Mouse (Mus musculus): Measurements from ENCODE around the gene Dcun1d1. TPM values are rescaled to one million over a fixed set of nuclear protein-coding genes. Genes with fewer than 3 reads are reported as not detected.
A peak's percentile ranks its signal among the peaks of the same experiment; 100 is the strongest.

Gene Dcun1d1
- polyA plus RNA-seq (2012; rRNA removed), result 33.5 and 36.3 TPM in 2 replicates

GRCm38 (mm10) chr3:35937345-35937744 lies at the start of gene Dcun1d1:
Gene Dcun1d1, minus strand, starts transcription at chr3:35937445.
- Histone ChIP-seq H3K4me3 (ENCODE audit: insufficient read depth, low read length) (no peak within 1 kb of the TSS), H3K27ac (ENCODE audit: insufficient read depth, low read length) (no peak within 1 kb of the TSS), H3K4me1 (ENCODE audit: control insufficient read depth, insufficient read depth, low read length) (no peaks in the 10 kb centered on the region; the same call in 1 of the 2 replicates)
- TF ChIP-seq POLR2A (IDR thresholded peaks at IDR 0.05; ENCODE audit: extremely low read depth, insufficient read depth, low read length) (no peak), CTCF (IDR thresholded peaks at IDR 0.05; ENCODE audit: extremely low read depth, insufficient read depth, low read length) (no peak)

- TF ChIP-seq CTCF (IDR thresholded peaks at IDR 0.05; ENCODE audit: extremely low read depth, insufficient read depth, low read length) (no peak), POLR2A (IDR thresholded peaks at IDR 0.05; ENCODE audit: extremely low read depth, insufficient read depth, low read length) (no peak)
- Histone ChIP-seq H3K4me1 (ENCODE audit: control insufficient read depth, insufficient read depth, low read length) (no peaks in the 10 kb centered on the region), H3K27ac (ENCODE audit: insufficient read depth, low read length) (no peak overlapping the region), H3K4me3 (ENCODE audit: insufficient read depth, low read length) (no peak overlapping the region)
Observed at GRCm38 (mm10) chr3:35986266-35986665, 49.0 kb upstream of the Dcun1d1 start.

DNA sequence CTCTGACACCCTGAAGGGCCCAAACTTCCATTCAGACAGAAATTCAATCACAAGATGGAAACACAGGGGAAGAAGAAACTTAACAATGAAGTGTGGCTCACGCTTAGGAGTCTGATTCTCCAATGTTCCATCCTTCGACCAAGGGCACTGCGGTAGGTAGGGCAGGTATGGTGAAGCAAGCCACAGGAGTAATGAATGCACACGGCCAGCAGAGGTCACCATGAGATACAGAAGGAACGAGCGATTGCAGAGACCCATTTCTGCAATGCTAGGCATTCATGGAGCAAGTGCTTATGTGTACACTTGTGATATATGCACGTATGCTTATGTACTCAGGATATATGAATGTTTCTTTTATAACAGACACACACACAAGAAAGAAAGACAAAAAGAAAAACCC lies 36.3 kb upstream of the Dcun1d1 start:
- TF ChIP-seq CTCF (IDR thresholded peaks at IDR 0.05; ENCODE audit: extremely low read depth, insufficient read depth, low read length) (peak; percentile 53), POLR2A (IDR thresholded peaks at IDR 0.05; ENCODE audit: extremely low read depth, insufficient read depth, low read length) (no peak)
- Histone ChIP-seq H3K4me3 (ENCODE audit: insufficient read depth, low read length) (no peak overlapping the region), H3K4me1 (ENCODE audit: control insufficient read depth, insufficient read depth, low read length) (peaks cover 2% of the 10 kb centered on the region; the same call in 1 of the 2 replicates), H3K27ac (ENCODE audit: insufficient read depth, low read length) (no peak overlapping the region)

GRCm38 (mm10) chr3:35972985-35973384 lies 35.7 kb upstream of the Dcun1d1 start:
- Histone ChIP-seq H3K4me1 (ENCODE audit: control insufficient read depth, insufficient read depth, low read length) (peaks cover 2% of the 10 kb centered on the region; the same call in 1 of the 2 replicates), H3K4me3 (ENCODE audit: insufficient read depth, low read length) (no peak overlapping the region), H3K27ac (ENCODE audit: insufficient read depth, low read length) (no peak overlapping the region)
- TF ChIP-seq POLR2A (IDR thresholded peaks at IDR 0.05; ENCODE audit: extremely low read depth, insufficient read depth, low read length) (no peak), CTCF (IDR thresholded peaks at IDR 0.05; ENCODE audit: extremely low read depth, insufficient read depth, low read length) (peak; percentile 42; the same call in 1 of the 2 replicates)

DNA sequence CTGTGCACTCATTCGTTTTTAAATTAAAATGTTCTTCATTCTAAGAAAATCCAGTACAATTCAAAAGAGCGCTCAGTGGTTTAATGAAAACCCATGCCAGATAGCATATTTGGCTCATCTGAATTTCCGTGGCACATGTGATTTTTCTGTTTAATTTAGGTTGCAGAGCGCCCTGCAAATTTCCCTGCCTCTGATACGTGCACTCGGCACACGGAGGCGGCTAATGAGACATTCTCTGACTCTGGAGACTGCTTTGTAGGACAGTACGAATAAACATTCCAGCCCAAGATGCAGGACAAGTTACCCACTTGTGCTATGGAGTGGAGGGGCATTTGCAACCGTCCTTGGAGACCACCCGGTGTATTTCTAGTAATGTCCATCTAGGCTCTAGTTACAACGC lies 33.9 kb upstream of the Dcun1d1 start:
- TF ChIP-seq POLR2A (IDR thresholded peaks at IDR 0.05; ENCODE audit: extremely low read depth, insufficient read depth, low read length) (no peak), CTCF (IDR thresholded peaks at IDR 0.05; ENCODE audit: extremely low read depth, insufficient read depth, low read length) (no peak)
- Histone ChIP-seq H3K4me3 (ENCODE audit: insufficient read depth, low read length) (no peak overlapping the region), H3K4me1 (ENCODE audit: control insufficient read depth, insufficient read depth, low read length) (peaks cover 2% of the 10 kb centered on the region; the same call in 1 of the 2 replicates)

GRCm38 (mm10) chr3:35970441-35970840 lies 33.2 kb upstream of the Dcun1d1 start:
- no peak overlapping the region for H3K27ac ChIP-seq (ENCODE audit: insufficient read depth, low read length)
- no peak overlapping the region for H3K4me3 ChIP-seq (ENCODE audit: insufficient read depth, low read length)
- H3K4me1 ChIP-seq (ENCODE audit: control insufficient read depth, insufficient read depth, low read length), result peaks cover 2% of the 10 kb centered on the region; the same call in 1 of the 2 replicates
- TF ChIP-seq CTCF (IDR thresholded peaks at IDR 0.05; ENCODE audit: extremely low read depth, insufficient read depth, low read length) (no peak), POLR2A (IDR thresholded peaks at IDR 0.05; ENCODE audit: extremely low read depth, insufficient read depth, low read length) (no peak)

More for the DNA sequence above, 33.9 kb upstream of the Dcun1d1 start:
- H3K27ac ChIP-seq (ENCODE audit: insufficient read depth, low read length), result no peak overlapping the region

- TF ChIP-seq POLR2A (IDR thresholded peaks at IDR 0.05; ENCODE audit: extremely low read depth, insufficient read depth, low read length), result no peak
- TF ChIP-seq CTCF (IDR thresholded peaks at IDR 0.05; ENCODE audit: extremely low read depth, insufficient read depth, low read length), result no peak
- H3K4me1 ChIP-seq (ENCODE audit: control insufficient read depth, insufficient read depth, low read length), result peaks cover 2% of the 10 kb centered on the region; the same call in 1 of the 2 replicates
- H3K4me3 ChIP-seq (ENCODE audit: insufficient read depth, low read length), result no peak overlapping the region
- H3K27ac ChIP-seq (ENCODE audit: insufficient read depth, low read length), result no peak overlapping the region
Observed at GRCm38 (mm10) chr3:35967366-35967921, 30.2 kb upstream of the Dcun1d1 start.

GRCm38 (mm10) chr3:35966493-35966892 lies 29.2 kb upstream of the Dcun1d1 start:
- peaks cover 2% of the 10 kb centered on the region; the same call in 1 of the 2 replicates for H3K4me1 ChIP-seq (ENCODE audit: control insufficient read depth, insufficient read depth, low read length)
- no peak overlapping the region for H3K4me3 ChIP-seq (ENCODE audit: insufficient read depth, low read length)
- no peak overlapping the region for H3K27ac ChIP-seq (ENCODE audit: insufficient read depth, low read length)
- TF ChIP-seq CTCF (IDR thresholded peaks at IDR 0.05; ENCODE audit: extremely low read depth, insufficient read depth, low read length), result no peak
- TF ChIP-seq POLR2A (IDR thresholded peaks at IDR 0.05; ENCODE audit: extremely low read depth, insufficient read depth, low read length), result no peak

GRCm38 (mm10) chr3:35964928-35965327 lies 27.7 kb upstream of the Dcun1d1 start:
- no peak overlapping the region for H3K27ac ChIP-seq (ENCODE audit: insufficient read depth, low read length)

GRCm38 (mm10) chr3:35963921-35964320 lies 26.7 kb upstream of the Dcun1d1 start:
- Histone ChIP-seq H3K27ac (ENCODE audit: insufficient read depth, low read length) (no peak overlapping the region), H3K4me3 (ENCODE audit: insufficient read depth, low read length) (no peak overlapping the region), H3K4me1 (ENCODE audit: control insufficient read depth, insufficient read depth, low read length) (no peaks in the 10 kb centered on the region)
- TF ChIP-seq CTCF (IDR thresholded peaks at IDR 0.05; ENCODE audit: extremely low read depth, insufficient read depth, low read length) (no peak), POLR2A (IDR thresholded peaks at IDR 0.05; ENCODE audit: extremely low read depth, insufficient read depth, low read length) (no peak)

More at GRCm38 (mm10) chr3:35964928-35965327, 27.7 kb upstream of the Dcun1d1 start:
- H3K4me1 ChIP-seq (ENCODE audit: control insufficient read depth, insufficient read depth, low read length), result no peaks in the 10 kb centered on the region
- TF ChIP-seq POLR2A (IDR thresholded peaks at IDR 0.05; ENCODE audit: extremely low read depth, insufficient read depth, low read length) (no peak), CTCF (IDR thresholded peaks at IDR 0.05; ENCODE audit: extremely low read depth, insufficient read depth, low read length) (no peak)
- no peak overlapping the region for H3K4me3 ChIP-seq (ENCODE audit: insufficient read depth, low read length)
